Mouse (Mus musculus): ENCODE data around the gene Chmp6.

- no peak for TF ChIP-seq MYC (IDR thresholded peaks at IDR 0.05; ENCODE audit: low read depth, low read length)
- TF ChIP-seq CHD2 (IDR thresholded peaks at IDR 0.05; ENCODE audit: low read length), result no peak
These were observed 6.7 kb downstream of the Chmp6 start for GRCm38 (mm10) chr11:119919897-119920296.
